Mouse (Mus musculus) ES-E14 (cell line): ENCODE measurements around the gene Clip2. TPM values are rescaled to one million over a fixed set of nuclear protein-coding genes. Genes with fewer than 3 reads are reported as not detected.
A peak's percentile ranks its signal among the peaks of the same experiment; 100 is the strongest.
"Not testable (repeated sequence)": the region's sequence is repeated elsewhere in the genome, so short reads cannot be mapped to it uniquely, and the experiment has no call there.

ENCODE experiments used
- DNase-seq: peaks from one replicate; pipeline ENCODE4 v3.0.0-alpha.2; 2013; ENCODE audit warnings: low read depth, low spot score
- H3K27ac ChIP-seq: 2 replicates; pipeline ENCODE4 v1.5.1; 2012; ENCODE audit warnings: low read depth, mild to moderate bottlenecking, low read length, moderate library complexity, mixed read lengths; ENCODE audit not compliant: poor library complexity, insufficient read depth, severe bottlenecking
- H3K36me3 ChIP-seq: 2 replicates; pipeline ENCODE4 v1.6.1; 2012; ENCODE audit warnings: mild to moderate bottlenecking, low read length, moderate library complexity, mixed read lengths; ENCODE audit not compliant: control insufficient read depth, poor library complexity, insufficient read depth, severe bottlenecking
- H3K4me1 ChIP-seq, 2 experiments: fragments of 150-350 bp in 1 of 2; sonication (generic) in 1 of 2; 2 replicates each; pipeline ENCODE4 v1.6.1; 2012; ENCODE audit warnings: low read length in 2 of 2, mild to moderate bottlenecking in 1 of 2, mixed read lengths in 1 of 2; ENCODE audit not compliant: control insufficient read depth in 2 of 2, insufficient read depth in 2 of 2, poor library complexity in 1 of 2
- H3K4me3 ChIP-seq, 2 experiments: fragments of 150-350 bp in 1 of 2; sonication (generic) in 1 of 2; 2 replicates each; pipeline ENCODE4 v1.5.1; 2012; ENCODE audit warnings: low read length in 2 of 2, low read depth in 1 of 2, mild to moderate bottlenecking in 1 of 2, mixed read lengths in 1 of 2; ENCODE audit not compliant: insufficient read depth in 1 of 2, poor library complexity in 1 of 2, severe bottlenecking in 1 of 2
- H3K9ac ChIP-seq: 2 replicates; pipeline ENCODE4 v1.6.1; 2012; ENCODE audit warnings: low read depth, mild to moderate bottlenecking, low read length, mixed read lengths; ENCODE audit not compliant: poor library complexity, insufficient read depth, severe bottlenecking
- H3K9me3 ChIP-seq: fragments of 150-350 bp; sonication (generic); 2 replicates; pipeline ENCODE4 v1.6.1; 2012; ENCODE audit warnings: low read depth, mild to moderate bottlenecking, low read length; ENCODE audit not compliant: control insufficient read depth, insufficient read depth
- CHD2 ChIP-seq: IDR thresholded peaks from 2 replicates; pipeline ENCODE4 v1.6.1; 2014; ENCODE audit warnings: mild to moderate bottlenecking, low read depth, low read length, inconsistent platforms
- HCFC1 ChIP-seq: IDR thresholded peaks from 2 replicates; pipeline ENCODE4 v1.6.1; 2012; ENCODE audit warnings: low read length, inconsistent platforms, borderline replicate concordance; ENCODE audit not compliant: insufficient read depth
- MAFK ChIP-seq: IDR thresholded peaks from 2 replicates; pipeline ENCODE4 v1.6.1; 2014; ENCODE audit warnings: mild to moderate bottlenecking, low read depth, low read length, inconsistent platforms; ENCODE audit not compliant: insufficient read depth
- ZC3H11A ChIP-seq: IDR thresholded peaks from 2 replicates; pipeline ENCODE4 v1.6.1; 2012; ENCODE audit warnings: low read depth, mild to moderate bottlenecking, inconsistent platforms, low read length, borderline replicate concordance
- ZNF384 ChIP-seq: IDR thresholded peaks from 2 replicates; pipeline ENCODE4 v1.6.1; 2012; ENCODE audit warnings: low read depth, low read length, inconsistent platforms
- in situ Hi-C, 2 experiments: fragments of 600-800 bp; cut with MboI; formaldehyde crosslinking; loops; one replicate each; pipeline ENCODE4 v1.15.1; 2025; ENCODE audit warnings: low sequenced_read_pairs in 2 of 2, inconsistent platforms in 1 of 2; ENCODE audit not compliant: unreplicated experiment in 2 of 2
- total RNA-seq: library from RNA; depleted of rRNA; stranded (reverse); fragments of 300-350 nt; gene quantifications from 2 replicates; pipeline ENCODE4 v1.2.3, GENCODE M21; 2012

The Clip2 gene
- total RNA-seq, 1 experiment: 10.5 TPM

DNA sequence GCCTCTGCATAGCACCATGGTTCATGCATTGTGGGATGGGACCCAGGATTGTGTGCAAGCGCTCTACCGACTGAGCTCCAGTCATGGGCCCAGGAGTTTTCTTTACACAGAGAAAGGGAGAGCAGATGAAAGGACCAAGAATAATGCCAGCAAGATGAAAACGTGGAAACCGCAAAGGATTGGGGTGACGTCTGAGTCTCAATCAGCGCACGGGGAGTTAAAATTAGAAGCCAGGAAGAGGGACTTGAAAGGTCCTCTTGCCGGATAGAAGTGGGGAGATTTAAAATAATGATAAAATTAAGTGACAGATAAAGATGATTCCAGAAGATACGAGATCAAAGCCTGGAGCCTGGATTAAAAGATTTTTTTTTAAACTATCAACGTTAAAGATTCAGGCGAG lies 69.9 kb downstream of the Clip2 start:
- Histone ChIP-seq H3K9ac (no peak overlapping the region), H3K27ac (no peak overlapping the region), H3K9me3 (no peaks in the 10 kb centered on the region), H3K36me3 (no peaks in the 10 kb centered on the region), H3K4me3 (no peak overlapping the region), H3K4me1 (peaks cover 0 to 2% of the 10 kb centered on the region in 2 experiments; a peak in 1 of 4 replicates)
- DNase-seq: no peak
- no peak for TF ChIP-seq ZC3H11A
- no peak for TF ChIP-seq ZNF384
- TF ChIP-seq HCFC1: no peak
- no peak for TF ChIP-seq MAFK
- TF ChIP-seq CHD2: no peak
- in situ Hi-C loops: loop anchor here in 1 of 2 experiments (10.0 kb wide), 1 partner anchor 108 kb away; no protein-coding TSS in a partner anchor

GRCm38 (mm10) chr5:134478886-134479285 lies 73.3 kb downstream of the Clip2 start:
- not testable (repeated sequence) for H3K36me3 ChIP-seq, H3K9me3 ChIP-seq, H3K4me1 ChIP-seq, H3K27ac ChIP-seq, H3K9ac ChIP-seq, H3K4me3 ChIP-seq, DNase-seq
- in situ Hi-C loops: loop anchor here in 1 of 2 experiments (5.0 kb wide), 1 partner anchor 107 kb away; no protein-coding TSS in a partner anchor

DNA sequence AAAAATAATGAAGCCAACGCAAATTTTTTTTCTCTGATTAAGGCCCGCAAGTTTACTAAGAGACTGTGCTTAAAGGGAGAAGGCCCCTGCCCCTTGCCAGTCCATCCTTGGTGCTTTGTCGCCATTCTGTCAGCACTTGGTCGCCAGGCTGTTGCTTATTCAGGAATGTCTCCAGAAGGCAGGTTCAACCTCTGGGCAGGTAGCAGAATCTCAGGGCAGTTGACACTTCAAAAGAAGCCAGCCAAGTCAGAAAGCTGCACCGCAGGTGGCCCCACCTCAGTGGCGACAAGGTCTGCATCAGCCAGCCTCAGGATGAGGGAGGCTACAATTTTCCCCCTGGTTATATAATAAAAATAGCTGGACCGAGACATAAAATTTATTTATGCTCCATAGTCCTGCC lies 76.5 kb downstream of the Clip2 start:
- H3K4me1 ChIP-seq, H3K27ac ChIP-seq, H3K9me3 ChIP-seq, H3K9ac ChIP-seq, DNase-seq, H3K4me3 ChIP-seq, H3K36me3 ChIP-seq: not testable (repeated sequence)
- in situ Hi-C loops: loop anchor here in 1 of 2 experiments (5.0 kb wide), 1 partner anchor 103 kb away; no protein-coding TSS in a partner anchor

GRCm38 (mm10) chr5:134475006-134475605 lies 77.1 kb downstream of the Clip2 start:
- in situ Hi-C loops: loop anchor here in 1 of 2 experiments (5.0 kb wide), 1 partner anchor 103 kb away; no protein-coding TSS in a partner anchor
- no peak for DNase-seq

GRCm38 (mm10) chr5:134473902-134474301 lies 78.3 kb downstream of the Clip2 start:
- Histone ChIP-seq H3K4me1 (0 out of 4 replicates have a peak, but pooled peaks cover 0 to 2% of the 10 kb centered on the region in 2 experiments), H3K36me3 (no peaks in the 10 kb centered on the region), H3K9ac (no peak overlapping the region), H3K9me3 (0 out of 2 replicates have a peak, but pooled peaks cover 4% of the 10 kb centered on the region), H3K27ac (no peak overlapping the region), H3K4me3 (no peak overlapping the region)
- DNase-seq: no peak
- in situ Hi-C loops: no loop called here
- TF ChIP-seq CHD2: no peak
- TF ChIP-seq MAFK: no peak
- peak; percentile 63; the same call in 1 of the 2 replicates for TF ChIP-seq ZC3H11A
- TF ChIP-seq HCFC1: no peak
- no peak for TF ChIP-seq ZNF384

More at GRCm38 (mm10) chr5:134475006-134475605, 77.1 kb downstream of the Clip2 start:
- H3K27ac ChIP-seq: no peak overlapping the region
- no peak overlapping the region for H3K4me3 ChIP-seq
- 0 out of 2 replicates have a peak, but pooled peaks cover 4% of the 10 kb centered on the region for H3K9me3 ChIP-seq
- no peak overlapping the region for H3K9ac ChIP-seq
- no peaks in the 10 kb centered on the region for H3K36me3 ChIP-seq
- no peak for TF ChIP-seq ZNF384
- no peak for TF ChIP-seq CHD2
- no peak for TF ChIP-seq ZC3H11A
- no peak for TF ChIP-seq HCFC1
- no peak for TF ChIP-seq MAFK
- H3K4me1 ChIP-seq: no peaks in the 10 kb centered on the region
